Mouse (Mus musculus) neural tube, embryonic 15.5 days (tissue): ENCODE measurements around the gene Oser1. TPM values are rescaled to one million over a fixed set of nuclear protein-coding genes. Genes with fewer than 3 reads are reported as not detected.

Experiments
- ATAC-seq: fragments of 200-750 bp; cut with Nextera tagmentation; 2 replicates; pipeline ENCODE4 v1.8.0; 2017; ENCODE audit warnings: mild to moderate bottlenecking, moderate TSS enrichment, moderate library complexity; ENCODE audit not compliant: low FRiP score
- H3K27ac ChIP-seq: fragments of 300-500 bp; sonication (generic); replicated peaks from 2 replicates; pipeline ENCODE4 v1.5.1; 2015; ENCODE audit warnings: mild to moderate bottlenecking, inconsistent platforms
- H3K27me3 ChIP-seq: fragments of 300-500 bp; sonication (generic); replicated peaks from 2 replicates; pipeline ENCODE4 v1.6.1; 2015; ENCODE audit warnings: inconsistent platforms
- H3K36me3 ChIP-seq: fragments of 300-500 bp; sonication (generic); 2 replicates; pipeline ENCODE4 v1.6.1; 2015; ENCODE audit warnings: inconsistent platforms
- H3K4me1 ChIP-seq: fragments of 300-500 bp; sonication (generic); 2 replicates; pipeline ENCODE4 v1.6.1; 2015; ENCODE audit warnings: inconsistent platforms
- H3K4me2 ChIP-seq: fragments of 300-500 bp; sonication (generic); 2 replicates; pipeline ENCODE4 v1.6.1; 2015; ENCODE audit warnings: inconsistent platforms, mild to moderate bottlenecking, moderate library complexity
- H3K4me3 ChIP-seq: fragments of 300-500 bp; sonication (generic); replicated peaks from 2 replicates; pipeline ENCODE4 v1.5.1; 2015; ENCODE audit warnings: mild to moderate bottlenecking, inconsistent platforms
- H3K9ac ChIP-seq: fragments of 300-500 bp; sonication (generic); replicated peaks from 2 replicates; pipeline ENCODE4 v1.6.1; 2015; ENCODE audit warnings: mild to moderate bottlenecking, inconsistent platforms
- H3K9me3 ChIP-seq: fragments of 300-500 bp; sonication (generic); replicated peaks from 2 replicates; pipeline ENCODE4 v1.6.1; 2016; ENCODE audit warnings: inconsistent platforms
- WGBS: fragments of 180-500 bp; shearing (Covaris S2); methylation state at CpG from one replicate; pipeline ENCODE4 v1.1.7; 2015; ENCODE audit warnings: mixed read lengths; 5-methylcytosine and 5-hydroxymethylcytosine counted together
- polyA plus RNA-seq: library from polyadenylated mRNA; unstranded; fragments of >200 nt; fragmentation: Nextera tagmentation; extraction: Ambion mirVana; gene quantifications from 2 replicates; pipeline ENCODE4 v1.2.1, GENCODE M21; 2015

Oser1 gene
- 72.6 and 82.1 TPM in 2 replicates for polyA plus RNA-seq

GRCm38 (mm10) chr2:163424597-163424996, at the start of gene Oser1:
Gene Oser1 (minus strand): TSS chr2:163424697.
- Histone ChIP-seq H3K4me3 (no peak within 1 kb of the TSS), H3K36me3 (0 out of 2 replicates have a peak, but pooled peaks cover 5% of the 10 kb centered on the region), H3K9me3 (no peaks in the 10 kb centered on the region), H3K4me1 (peaks cover 15% of the 10 kb centered on the region), H3K4me2 (no peak within 1 kb of the TSS), H3K9ac (no peak within 1 kb of the TSS), H3K27me3 (no peaks in the 10 kb centered on the region), H3K27ac (no peak within 1 kb of the TSS)
- 82% methylated on average over 6 of the region's 6 CpGs for WGBS
- no peak for ATAC-seq

DNA sequence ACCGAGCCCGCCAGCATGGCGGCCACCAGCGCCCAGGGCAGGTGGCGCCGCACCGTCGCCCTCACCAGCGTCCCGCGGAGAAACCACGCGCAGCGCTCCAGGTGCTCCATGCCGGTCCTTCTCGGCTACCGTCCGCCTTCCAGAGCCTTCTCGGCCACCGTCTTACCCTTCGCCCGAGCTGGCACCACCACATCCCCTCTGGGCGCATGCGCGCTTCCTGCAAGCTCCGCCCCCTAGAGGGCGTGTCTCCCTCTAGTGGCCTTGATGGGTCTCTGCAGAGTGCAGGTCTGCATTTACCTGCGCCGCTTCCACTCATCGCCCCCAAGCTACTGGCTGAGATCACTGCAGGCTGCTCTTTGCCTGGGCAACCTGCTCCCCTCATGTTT, 48.0 kb upstream of the Oser1 start, which contains the start of gene Fitm2:
TSS of gene Fitm2 (minus strand) at position 164 of the 386 bp plus-strand sequence.
- peak; percentile 95 for ATAC-seq
- Histone ChIP-seq H3K27ac (peak within 1 kb of the TSS; percentile 90), H3K4me3 (peak within 1 kb of the TSS; percentile 96), H3K27me3 (no peaks in the 10 kb centered on the region), H3K36me3 (peaks cover 23% of the 10 kb centered on the region), H3K4me1 (peaks cover 20% of the 10 kb centered on the region), H3K4me2 (peak within 1 kb of the TSS; percentile 83), H3K9me3 (no peaks in the 10 kb centered on the region), H3K9ac (peak within 1 kb of the TSS; percentile 83)
- 0% methylated on average over 30 of the region's 30 CpGs for WGBS

- peak overlapping the region; percentile 90 for H3K27ac ChIP-seq
- ATAC-seq: peak; percentile 83
- peaks cover 25% of the 10 kb centered on the region for H3K36me3 ChIP-seq
- 5% methylated on average over 36 of the region's 36 CpGs for WGBS
- H3K4me2 ChIP-seq: peak overlapping the region; percentile 83
- peaks cover 20% of the 10 kb centered on the region for H3K4me1 ChIP-seq
- H3K27me3 ChIP-seq: no peaks in the 10 kb centered on the region
- peak overlapping the region; percentile 83 for H3K9ac ChIP-seq
- peak overlapping the region; percentile 96 for H3K4me3 ChIP-seq
- no peaks in the 10 kb centered on the region for H3K9me3 ChIP-seq
Measured at GRCm38 (mm10) chr2:163471710-163472465, 47.4 kb upstream of the Oser1 start.

DNA sequence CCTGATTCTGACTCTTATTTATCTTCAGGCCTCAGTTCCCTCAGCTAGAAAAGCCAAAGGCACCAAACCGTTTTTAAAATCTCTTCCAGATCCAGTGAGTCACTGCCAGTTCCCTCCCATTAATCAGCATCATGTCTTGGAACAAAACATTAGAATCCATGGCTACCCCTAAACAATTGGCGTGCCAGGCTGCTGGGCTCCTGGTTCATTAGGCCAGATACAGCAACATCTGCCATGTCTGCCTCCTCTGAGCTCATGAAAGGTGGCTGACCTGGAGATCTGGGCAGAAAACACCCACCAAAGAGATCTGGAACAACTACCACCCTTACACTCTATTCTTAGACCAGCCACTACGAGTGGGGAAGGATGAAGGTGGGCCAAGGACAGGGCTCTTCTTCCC, 46.6 kb upstream of the Oser1 start:
- peak overlapping the region; percentile 83 for H3K4me2 ChIP-seq
- no peaks in the 10 kb centered on the region for H3K9me3 ChIP-seq
- peaks cover 29% of the 10 kb centered on the region for H3K36me3 ChIP-seq
- peak overlapping the region; percentile 83; the same call in 1 of the 2 replicates for H3K9ac ChIP-seq
- H3K27me3 ChIP-seq: no peaks in the 10 kb centered on the region
- H3K27ac ChIP-seq: no peak overlapping the region
- 48% methylated on average over 3 of the region's 3 CpGs for WGBS
- H3K4me1 ChIP-seq: peaks cover 20% of the 10 kb centered on the region
- H3K4me3 ChIP-seq: peak overlapping the region; percentile 96
- ATAC-seq: no peak

GRCm38 (mm10) chr2:163469711-163470110, 45.2 kb upstream of the Oser1 start:
- ATAC-seq: no peak
- Histone ChIP-seq H3K36me3 (peaks cover 29% of the 10 kb centered on the region), H3K4me2 (no peak overlapping the region), H3K27ac (no peak overlapping the region), H3K4me1 (peaks cover 20% of the 10 kb centered on the region), H3K9me3 (no peaks in the 10 kb centered on the region), H3K9ac (no peak overlapping the region), H3K4me3 (no peak overlapping the region), H3K27me3 (no peaks in the 10 kb centered on the region)
- 96% methylated on average over 15 of the region's 15 CpGs for WGBS

DNA sequence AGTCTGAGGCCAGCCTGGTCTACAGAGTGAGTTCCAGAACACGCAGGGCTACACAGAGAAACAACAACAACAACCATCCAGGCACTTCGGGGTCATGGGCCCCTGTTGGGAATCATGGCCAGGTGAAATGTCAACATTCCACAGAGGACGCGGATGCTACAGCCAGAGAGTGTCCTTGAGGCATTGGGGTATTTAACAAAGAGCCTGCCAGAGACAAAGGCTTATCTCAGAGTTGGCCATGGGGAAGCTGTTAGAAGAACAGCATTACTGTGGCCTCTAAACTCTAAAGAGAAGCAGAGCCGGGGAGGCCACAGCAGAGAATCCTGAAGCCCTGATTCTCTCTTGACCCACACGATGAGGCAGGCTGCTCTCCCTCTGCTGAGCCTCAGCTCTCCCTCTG, 44.4 kb upstream of the Oser1 start:
- no peak overlapping the region for H3K4me3 ChIP-seq
- H3K27ac ChIP-seq: no peak overlapping the region
- WGBS: 94% methylated on average over 6 of the region's 6 CpGs
- H3K4me2 ChIP-seq: no peak overlapping the region
- no peaks in the 10 kb centered on the region for H3K27me3 ChIP-seq
- no peak overlapping the region for H3K9ac ChIP-seq
- no peak for ATAC-seq
- H3K36me3 ChIP-seq: peaks cover 29% of the 10 kb centered on the region
- peaks cover 20% of the 10 kb centered on the region for H3K4me1 ChIP-seq
- H3K9me3 ChIP-seq: no peaks in the 10 kb centered on the region

DNA sequence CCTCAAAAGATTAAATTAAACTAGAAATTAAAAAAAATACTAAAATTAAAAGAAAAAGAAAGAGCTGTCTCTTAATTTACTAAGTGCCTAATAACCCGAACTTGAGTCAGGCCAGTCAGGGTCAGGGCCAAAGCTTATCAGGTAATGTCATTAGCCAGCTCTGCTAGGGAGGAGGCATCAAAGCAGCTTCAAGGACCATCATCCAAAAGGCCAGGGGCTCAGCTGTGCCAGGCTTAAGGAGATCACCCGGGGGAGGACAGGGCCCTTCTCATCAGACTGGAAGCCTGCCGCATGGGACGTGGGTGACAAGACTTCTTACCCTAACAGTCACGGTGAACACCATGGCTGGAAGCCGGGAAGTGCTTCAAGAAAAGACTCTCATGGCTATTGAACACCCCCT, 43.1 kb upstream of the Oser1 start:
- peaks cover 29% of the 10 kb centered on the region for H3K36me3 ChIP-seq
- peaks cover 17% of the 10 kb centered on the region for H3K4me1 ChIP-seq
- 88% methylated on average over 6 of the region's 6 CpGs for WGBS
- H3K27ac ChIP-seq: no peak overlapping the region
- H3K4me3 ChIP-seq: no peak overlapping the region
- H3K9me3 ChIP-seq: no peaks in the 10 kb centered on the region
- no peak for ATAC-seq
- no peak overlapping the region for H3K9ac ChIP-seq
- H3K4me2 ChIP-seq: no peak overlapping the region
- no peaks in the 10 kb centered on the region for H3K27me3 ChIP-seq

DNA sequence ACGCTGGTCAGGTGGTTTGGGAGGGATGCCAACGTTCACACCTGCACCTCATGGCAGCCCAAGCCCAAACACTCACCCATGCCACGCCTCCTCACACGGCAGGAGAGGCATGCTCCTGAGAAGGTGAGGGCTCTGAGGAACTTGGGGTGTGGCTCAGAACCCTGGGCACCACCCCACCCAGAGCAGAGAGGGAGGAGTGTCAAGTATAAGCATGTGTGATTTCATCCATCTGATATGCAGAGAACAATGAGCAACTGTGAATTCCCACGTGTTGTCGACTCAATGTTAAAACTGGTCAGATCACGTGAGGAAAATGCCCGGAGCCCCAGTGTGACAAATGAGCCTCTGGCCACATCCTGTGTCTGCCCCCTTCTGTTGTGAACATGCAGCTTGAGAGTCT, 42.3 kb upstream of the Oser1 start:
- 77% methylated on average over 8 of the region's 8 CpGs for WGBS
- Histone ChIP-seq H3K9me3 (no peaks in the 10 kb centered on the region), H3K27me3 (no peaks in the 10 kb centered on the region), H3K4me2 (no peak overlapping the region), H3K9ac (no peak overlapping the region), H3K36me3 (peaks cover 29% of the 10 kb centered on the region), H3K27ac (no peak overlapping the region), H3K4me3 (no peak overlapping the region), H3K4me1 (peaks cover 15% of the 10 kb centered on the region)
- no peak for ATAC-seq

DNA sequence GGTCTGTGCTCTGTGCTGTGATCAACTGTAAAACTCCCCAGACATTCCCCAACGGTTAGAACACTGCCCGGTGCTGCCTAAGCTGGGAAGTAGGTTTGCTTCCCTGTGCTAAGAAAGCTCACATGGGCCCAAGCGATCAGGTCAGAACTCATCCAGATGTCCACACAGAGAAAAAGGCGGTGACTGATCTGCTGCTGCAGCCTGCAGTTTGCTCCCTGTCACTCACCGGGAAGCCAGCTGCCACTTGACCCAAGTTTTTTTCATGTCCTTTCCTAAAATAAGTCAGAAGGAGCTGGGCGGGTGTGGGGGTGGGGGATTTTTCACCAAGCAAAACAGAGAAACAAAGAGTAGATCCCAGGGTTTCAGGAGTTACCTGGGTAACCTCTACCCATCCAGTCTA, 40.1 kb upstream of the Oser1 start:
- H3K4me2 ChIP-seq: no peak overlapping the region
- no peaks in the 10 kb centered on the region for H3K27me3 ChIP-seq
- peaks cover 26% of the 10 kb centered on the region for H3K36me3 ChIP-seq
- H3K9me3 ChIP-seq: no peaks in the 10 kb centered on the region
- H3K4me1 ChIP-seq: peaks cover 3% of the 10 kb centered on the region; the same call in 1 of the 2 replicates
- WGBS: 70% methylated on average over 6 of the region's 6 CpGs
- H3K4me3 ChIP-seq: no peak overlapping the region
- H3K9ac ChIP-seq: no peak overlapping the region
- ATAC-seq: no peak
- H3K27ac ChIP-seq: no peak overlapping the region

DNA sequence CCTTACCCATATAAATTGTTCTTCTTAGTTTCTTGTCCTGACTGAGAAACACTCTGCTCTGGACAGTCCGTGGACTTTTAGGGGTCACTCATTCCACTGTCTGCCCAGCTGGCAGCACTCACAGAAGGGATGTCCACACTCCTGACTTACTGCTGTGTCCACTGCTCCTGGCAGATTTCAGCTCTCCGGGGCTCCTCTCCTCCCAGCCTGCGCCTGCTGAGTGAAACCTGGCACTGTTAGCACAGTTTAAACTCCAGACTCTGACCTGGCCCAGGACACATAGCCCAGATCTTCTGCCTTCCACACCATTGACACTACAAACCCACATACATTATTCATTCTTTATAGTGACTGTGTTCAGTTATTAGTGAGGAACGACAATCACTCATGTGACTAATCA, 39.5 kb upstream of the Oser1 start:
- H3K9ac ChIP-seq: no peak overlapping the region
- no peak overlapping the region for H3K27ac ChIP-seq
- no peaks in the 10 kb centered on the region for H3K9me3 ChIP-seq
- WGBS: 78% methylated on average over 4 of the region's 4 CpGs
- no peaks in the 10 kb centered on the region for H3K27me3 ChIP-seq
- H3K4me3 ChIP-seq: no peak overlapping the region
- H3K36me3 ChIP-seq: peaks cover 20% of the 10 kb centered on the region
- H3K4me2 ChIP-seq: no peak overlapping the region
- no peak for ATAC-seq
- peaks cover 8% of the 10 kb centered on the region for H3K4me1 ChIP-seq

- no peak for ATAC-seq
- H3K4me1 ChIP-seq: peaks cover 15% of the 10 kb centered on the region
- H3K4me2 ChIP-seq: no peak overlapping the region
- no peak overlapping the region for H3K9ac ChIP-seq
- H3K9me3 ChIP-seq: no peaks in the 10 kb centered on the region
- H3K4me3 ChIP-seq: no peak overlapping the region
- peaks cover 3% of the 10 kb centered on the region; the same call in 1 of the 2 replicates for H3K27me3 ChIP-seq
- H3K27ac ChIP-seq: no peak overlapping the region
- peaks cover 13% of the 10 kb centered on the region for H3K36me3 ChIP-seq
- WGBS: 67% methylated on average over 10 of the region's 10 CpGs
Measured at GRCm38 (mm10) chr2:163463251-163463769, 38.8 kb upstream of the Oser1 start.

- ATAC-seq: no peak
- H3K4me2 ChIP-seq: no peak overlapping the region
- H3K9me3 ChIP-seq: no peaks in the 10 kb centered on the region
- peaks cover 8% of the 10 kb centered on the region for H3K36me3 ChIP-seq
- no peak overlapping the region for H3K27ac ChIP-seq
- H3K9ac ChIP-seq: no peak overlapping the region
- 77% methylated on average over 11 of the region's 11 CpGs for WGBS
- no peak overlapping the region for H3K4me3 ChIP-seq
- peaks cover 3% of the 10 kb centered on the region; the same call in 1 of the 2 replicates for H3K27me3 ChIP-seq
- H3K4me1 ChIP-seq: peaks cover 16% of the 10 kb centered on the region
Measured at GRCm38 (mm10) chr2:163462801-163463200, 38.3 kb upstream of the Oser1 start.
